Mouse (Mus musculus) thymus, postnatal 10 days (tissue): Measurements from ENCODE around the gene Abcc10.

Experiments used
- DNase-seq, 2 experiments: peaks; one replicate each; pipeline ENCODE4 v3.0.0; 2021; ENCODE audit warnings: low spot score in 2 of 2

Abcc10 gene

DNA sequence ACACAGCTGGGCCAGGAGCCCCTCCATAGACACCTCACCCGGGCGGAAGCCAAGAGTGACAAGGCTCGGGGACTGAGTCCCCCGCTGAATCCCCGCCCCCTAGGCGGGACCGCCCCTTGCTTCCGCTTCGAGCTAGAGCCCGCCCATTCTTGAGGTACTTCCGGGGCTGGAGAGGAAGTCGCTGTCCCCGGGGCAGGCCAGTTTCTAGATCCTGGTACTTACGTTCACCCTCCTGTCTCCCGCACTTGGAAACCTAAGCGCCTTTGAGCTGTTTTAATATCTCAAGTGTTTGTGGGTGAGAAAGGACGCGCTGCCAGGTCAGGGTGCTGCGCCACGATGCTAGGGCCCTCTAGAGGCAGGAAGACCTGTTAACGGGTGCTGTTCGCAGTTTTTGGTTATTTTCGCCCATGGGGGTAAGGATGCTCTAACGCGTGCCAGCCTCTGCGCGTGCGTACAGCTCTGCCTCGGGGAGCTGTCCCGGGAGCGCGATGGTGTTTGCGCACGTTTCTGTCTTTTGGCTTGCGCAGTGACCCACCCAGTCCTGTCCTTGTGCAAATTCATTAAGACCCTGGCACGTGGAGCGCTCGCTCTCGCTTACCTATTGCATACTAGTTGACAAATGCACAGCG lies at the start of gene Abcc10:
TSS of gene Abcc10 (minus strand) at position 447 of the 629 bp plus-strand sequence.
- peak; percentile 97 to 98 for DNase-seq

DNA sequence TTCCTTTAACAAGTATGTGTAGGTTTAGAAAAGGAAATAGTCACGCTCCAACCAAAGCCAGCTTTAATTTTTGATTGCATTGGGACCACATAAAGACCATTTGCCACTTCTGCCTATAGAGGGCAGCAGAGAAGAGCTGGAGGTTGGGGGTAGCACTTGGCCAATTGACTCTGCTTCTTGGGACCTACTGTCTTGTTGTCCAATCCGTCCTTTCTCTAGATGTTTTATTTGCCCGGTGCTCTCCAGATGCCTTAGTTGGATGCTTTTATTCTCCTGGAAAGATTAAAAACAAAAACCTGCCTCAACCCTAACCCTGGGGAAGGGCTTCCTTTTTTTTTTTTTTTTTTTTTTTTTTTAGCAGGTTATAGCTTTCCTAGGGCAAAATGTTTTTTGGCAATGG lies 43.6 kb upstream of the Abcc10 start:
- peak in 1 of 2 experiments; percentile 55 for DNase-seq

GRCm38 (mm10) chr17:46351026-46351700 lies 23.0 kb upstream of the Abcc10 start:
- DNase-seq, result no peak

DNA sequence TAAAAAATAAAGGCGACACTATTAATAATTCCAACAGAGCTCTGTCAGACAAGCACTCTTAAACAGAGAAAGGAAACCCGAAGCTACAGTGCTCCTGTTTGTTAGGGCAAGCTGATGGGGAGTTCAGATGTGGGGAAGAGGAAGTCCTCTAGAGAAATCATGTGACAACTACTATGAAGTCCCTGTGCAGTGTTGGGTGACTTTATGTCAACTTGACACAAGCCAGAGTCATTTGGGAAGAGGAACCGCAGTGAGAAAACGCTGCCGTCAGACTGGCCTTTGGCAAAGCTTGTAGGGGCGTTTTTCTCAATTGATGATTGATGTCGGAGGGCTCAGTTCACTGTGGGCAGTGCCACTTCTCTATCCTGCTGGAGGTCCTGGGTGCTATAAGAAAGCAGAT lies 13.1 kb upstream of the Abcc10 start:
- DNase-seq, result no peak

- peak in 1 of 2 experiments; percentile 24 for DNase-seq
Measured at GRCm38 (mm10) chr17:46336475-46336874, 8.3 kb upstream of the Abcc10 start.

GRCm38 (mm10) chr17:46328723-46329122 lies 571 bp upstream of the Abcc10 start:
- no peak for DNase-seq

GRCm38 (mm10) chr17:46327413-46327905 lies 693 bp downstream of the Abcc10 start:
- no peak for DNase-seq

GRCm38 (mm10) chr17:46322046-46322823 lies 5.9 kb downstream of the Abcc10 start:
- no peak for DNase-seq

DNA sequence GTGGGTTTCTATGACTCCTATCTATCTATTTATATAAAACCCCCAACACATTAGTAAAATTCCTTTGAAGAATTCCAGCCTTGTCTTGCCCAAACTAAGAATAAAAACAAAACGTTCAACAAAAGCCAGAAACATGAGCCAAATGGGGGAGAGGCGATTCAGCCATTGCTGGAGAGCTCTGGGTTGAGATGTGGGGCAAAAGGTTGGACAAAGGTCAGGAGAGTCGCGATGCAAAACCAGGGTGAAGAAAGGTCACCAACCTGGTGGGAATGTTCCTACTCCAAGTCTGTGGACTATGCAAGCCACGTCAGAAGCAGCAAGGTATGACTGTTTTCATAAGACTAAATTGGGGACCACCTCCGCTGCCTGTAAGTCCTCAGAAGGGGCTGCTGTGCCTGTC lies 7.7 kb downstream of the Abcc10 start:
- no peak for DNase-seq

- DNase-seq, result no peak
Measured at GRCm38 (mm10) chr17:46315813-46316212, 12.3 kb downstream of the Abcc10 start.

DNA sequence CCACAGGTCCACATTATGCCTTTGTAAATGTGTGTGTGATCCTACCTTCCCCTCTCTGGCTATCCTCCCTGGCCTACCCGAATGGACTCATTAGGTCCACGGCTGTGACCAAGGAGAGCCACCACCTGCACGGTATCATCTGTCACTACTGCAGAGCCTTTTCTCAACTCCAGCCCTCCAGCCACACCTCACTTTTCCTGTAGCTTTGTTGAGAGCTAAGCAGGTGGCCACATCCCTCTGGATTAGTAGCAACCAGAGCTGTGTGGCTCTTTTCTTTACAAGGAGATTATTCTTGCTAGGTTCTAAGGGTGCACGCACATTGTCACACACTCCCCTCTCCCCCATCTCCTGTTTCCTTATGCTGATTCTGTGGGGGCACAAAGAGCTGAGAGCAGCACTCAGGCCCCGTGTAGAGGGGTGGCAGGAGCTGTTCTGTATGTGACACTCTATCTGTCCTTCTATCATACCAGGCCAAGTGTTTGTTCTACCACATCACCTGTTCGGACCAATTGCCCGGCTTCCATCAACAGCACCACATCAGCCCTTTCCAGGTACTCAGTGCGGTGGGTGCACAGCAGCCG lies 14.9 kb downstream of the Abcc10 start:
- no peak for DNase-seq

DNA sequence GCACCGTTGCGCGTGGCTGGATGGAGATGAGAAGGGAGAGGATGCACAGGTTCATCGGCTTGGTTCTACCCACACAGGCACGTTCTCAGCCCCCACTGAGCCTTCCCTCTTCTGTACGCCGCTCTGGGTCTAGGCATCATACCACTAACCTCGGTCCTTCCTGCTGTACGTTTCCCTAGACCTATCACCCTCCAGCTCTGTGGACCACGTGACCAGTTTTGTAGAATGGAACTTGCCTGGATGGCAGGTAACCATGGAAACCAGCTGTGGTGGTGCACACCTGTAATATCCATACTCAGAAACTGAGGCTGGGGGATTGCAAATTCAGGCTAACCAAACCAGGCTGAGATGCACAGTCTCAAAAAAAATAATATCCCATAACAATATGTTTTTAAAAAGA lies 17.6 kb downstream of the Abcc10 start:
- no peak for DNase-seq

DNA sequence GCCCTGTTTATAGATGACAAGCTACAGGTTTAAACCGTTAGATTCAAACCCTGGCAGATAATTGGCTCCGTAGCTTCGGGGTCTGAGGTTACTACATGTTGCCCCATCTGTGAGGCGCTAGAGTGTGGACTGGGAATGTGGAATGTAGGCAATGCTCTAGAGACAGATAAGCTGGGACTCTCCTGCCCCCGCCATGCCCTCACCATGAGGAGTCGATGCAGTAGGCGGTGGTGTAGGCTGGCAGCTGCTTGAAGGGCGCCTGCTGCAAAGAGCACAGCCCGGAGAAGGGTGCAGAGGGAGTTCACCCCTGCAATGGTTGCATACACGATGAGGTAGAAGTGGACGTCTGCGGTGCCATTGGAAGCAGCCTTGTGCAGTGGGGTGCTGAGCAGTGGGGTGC lies 18.3 kb downstream of the Abcc10 start:
- DNase-seq, result no peak

DNA sequence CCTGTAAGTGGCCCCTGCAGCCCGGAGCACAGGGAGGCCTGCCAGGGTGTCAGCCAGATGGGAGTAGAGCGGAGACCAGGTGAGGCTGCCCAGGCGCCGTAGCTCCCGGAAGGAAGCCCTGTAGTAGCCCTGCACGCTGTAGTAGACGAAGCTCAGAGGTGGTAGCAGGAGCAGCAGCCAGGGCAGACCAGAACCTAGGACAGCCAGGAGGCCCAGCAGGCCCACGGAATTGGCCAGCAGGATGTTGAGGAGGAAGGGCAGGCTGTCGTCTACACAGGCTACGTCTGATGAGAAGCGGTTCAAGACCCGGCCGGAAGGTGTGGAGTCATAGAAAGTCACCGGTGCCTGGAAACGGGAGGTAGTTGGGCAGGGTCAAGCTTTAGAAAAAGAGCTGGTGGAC lies 21.2 kb downstream of the Abcc10 start:
- DNase-seq, result no peak

- no peak for DNase-seq
Measured at GRCm38 (mm10) chr17:46304184-46304583, 24.0 kb downstream of the Abcc10 start.

DNA sequence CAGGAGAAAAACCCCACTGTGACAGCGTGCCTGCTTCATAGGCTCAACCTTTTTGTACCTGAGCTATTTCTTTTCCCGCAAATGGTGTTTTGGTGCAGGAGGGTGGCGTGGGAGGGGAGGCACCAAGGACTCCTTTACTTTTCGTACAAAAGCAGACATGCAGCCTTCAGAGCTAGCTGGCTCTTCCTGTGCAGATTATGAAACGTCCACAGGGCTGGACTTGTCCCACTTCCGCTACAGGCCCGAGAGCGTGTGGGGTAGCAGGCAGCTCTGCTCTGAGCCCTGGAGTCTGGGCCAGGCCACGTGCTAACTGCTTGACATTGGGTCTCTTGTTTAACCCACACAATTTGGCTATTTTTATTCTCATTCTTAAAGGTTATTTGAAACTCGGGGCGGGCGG lies 26.3 kb downstream of the Abcc10 start:
- no peak for DNase-seq

DNA sequence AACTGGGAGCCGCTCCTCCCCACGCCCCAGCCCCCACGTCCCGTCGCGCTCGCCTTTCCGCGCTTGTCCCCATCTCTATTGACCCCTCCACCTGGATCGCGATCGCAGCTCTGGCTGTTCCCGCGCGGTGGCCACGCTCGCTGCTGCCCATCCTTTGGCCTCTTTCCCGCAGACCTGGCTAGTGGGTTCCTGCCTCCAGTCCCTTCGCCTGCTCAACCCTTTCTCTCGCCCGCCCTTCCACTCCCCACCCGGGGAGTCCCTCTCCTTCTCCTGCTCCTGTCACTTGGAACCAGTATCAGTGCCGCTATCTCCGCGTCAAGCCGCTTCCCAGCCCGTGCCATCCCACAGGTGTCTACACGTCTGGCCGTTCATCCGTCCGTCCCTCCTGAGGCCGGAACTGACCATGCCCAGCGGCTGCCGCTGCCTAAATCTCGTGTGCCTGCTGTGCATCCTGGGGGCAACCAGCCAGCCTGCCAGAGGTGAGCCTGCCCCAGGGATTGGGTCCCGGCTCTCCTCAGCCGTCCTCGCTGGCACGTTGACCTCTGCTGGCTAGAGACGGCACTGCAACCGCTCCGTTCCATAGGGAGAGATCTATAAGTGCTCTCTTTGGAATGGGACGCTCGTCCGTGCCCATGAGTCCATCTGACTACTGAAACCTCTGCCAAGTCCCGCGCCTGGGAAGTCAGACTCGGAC lies 29.8 kb downstream of the Abcc10 start:
- DNase-seq, result peak; percentile 56 to 78

DNA sequence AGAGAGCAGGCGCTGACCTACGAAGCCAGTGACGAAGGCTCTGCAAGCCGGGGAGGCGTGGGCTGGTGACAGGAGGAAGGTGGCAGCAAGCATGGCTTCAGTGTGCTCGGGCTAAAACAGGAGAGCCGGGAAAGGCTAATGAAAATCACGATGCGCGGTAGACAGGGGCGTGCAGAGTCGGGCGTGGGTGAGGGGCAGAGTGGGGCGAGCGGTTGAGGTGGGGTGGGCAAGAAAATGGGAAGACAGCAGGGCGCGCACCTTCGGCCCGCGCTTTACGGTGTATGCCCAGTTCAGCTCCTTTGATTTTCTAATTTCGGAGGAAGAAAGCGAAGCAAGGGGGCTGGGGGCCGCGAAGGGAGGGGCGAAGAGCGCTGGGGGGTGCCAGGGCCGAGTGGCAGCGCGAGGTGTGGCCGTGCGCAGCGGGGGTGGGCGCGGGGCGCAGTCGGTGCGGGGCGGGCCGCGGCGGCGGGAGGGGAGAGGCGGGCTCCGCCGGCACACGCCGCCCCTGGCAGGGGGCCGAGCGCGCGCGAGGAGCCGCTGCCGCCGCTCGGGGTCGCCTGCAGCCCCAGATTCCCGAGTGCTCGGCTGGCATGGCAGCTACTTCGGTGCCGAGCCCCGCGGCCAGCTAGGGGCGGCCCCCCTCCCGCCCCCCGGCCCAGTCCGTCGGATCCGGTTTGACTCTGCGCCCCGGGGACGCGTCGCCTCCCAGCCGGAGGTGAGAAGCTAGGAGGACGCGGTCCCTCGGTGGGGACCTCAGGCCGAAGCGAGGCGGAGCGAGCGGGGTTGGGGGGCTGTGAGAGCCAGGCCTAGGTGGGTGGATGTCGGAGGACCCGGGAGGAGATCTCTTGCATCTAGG lies 30.6 kb downstream of the Abcc10 start, which contains the start of gene Dlk2:
TSS of gene Dlk2 (plus strand) at position 58 of the 856 bp plus-strand sequence.
- DNase-seq, result no peak

DNA sequence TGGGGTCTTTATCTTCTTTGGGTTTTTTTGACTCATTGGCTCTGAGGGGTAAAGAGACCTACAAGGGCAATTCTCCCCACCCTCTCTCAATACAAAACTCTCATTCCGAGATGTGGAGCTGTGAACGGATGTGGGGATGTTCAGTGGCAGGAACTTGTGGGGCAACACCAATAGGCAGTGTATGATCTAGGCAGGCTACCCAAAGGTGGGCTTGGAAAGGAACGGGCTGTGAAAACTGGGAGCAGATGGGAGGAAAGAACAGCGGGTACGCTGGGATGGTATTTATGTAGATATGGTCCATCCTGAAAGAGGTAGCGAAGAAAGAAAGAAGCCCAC lies 31.2 kb downstream of the Abcc10 start:
- no peak for DNase-seq

DNA sequence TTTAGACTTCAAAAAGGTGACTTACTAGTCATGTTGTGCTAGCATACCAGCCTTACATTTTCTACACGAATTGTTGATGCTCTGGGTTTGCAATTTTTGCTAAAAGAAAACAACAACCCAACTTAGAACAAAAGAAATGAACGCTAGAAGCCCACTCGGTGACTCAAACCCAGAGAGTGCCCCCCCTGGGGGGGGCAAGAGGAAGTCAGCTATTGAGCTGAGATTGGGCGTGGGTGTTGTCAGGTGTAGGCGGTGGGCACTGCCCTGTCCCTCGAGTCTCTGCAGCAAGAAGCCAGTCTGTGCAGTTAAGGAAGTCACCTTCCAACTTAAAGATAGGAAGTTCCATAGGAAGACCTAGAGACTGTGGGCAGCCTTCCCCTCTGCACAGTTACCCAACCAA lies 31.6 kb downstream of the Abcc10 start:
- no peak for DNase-seq

DNA sequence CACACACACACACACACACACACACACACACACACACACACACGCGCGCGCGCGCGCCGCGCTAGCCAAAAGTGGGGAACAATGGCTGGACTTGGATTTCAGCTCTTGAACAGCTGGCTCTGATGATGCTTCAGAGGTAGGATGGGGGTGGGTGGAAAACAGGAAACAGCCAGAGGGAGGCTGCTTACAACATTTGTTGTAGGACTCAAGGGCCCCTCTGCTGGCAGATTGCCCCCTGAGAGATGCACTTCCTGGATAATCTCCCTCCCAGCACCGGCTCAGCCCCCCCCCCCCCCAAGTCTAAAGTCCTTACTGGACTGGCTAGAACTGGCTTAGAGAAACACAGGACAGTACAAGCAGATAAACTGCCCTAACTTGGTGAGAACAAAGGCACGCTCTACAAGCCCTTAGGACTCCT lies 40.5 kb downstream of the Abcc10 start:
- no peak for DNase-seq
